Mouse (Mus musculus) G1E-ER4 (cell line): ENCODE data around the gene Ust. TPM values are rescaled to one million over a fixed set of nuclear protein-coding genes. Genes with fewer than 3 reads are reported as not detected.

Experiments used
- GATA1 ChIP-seq: IDR thresholded peaks from one replicate; pipeline ENCODE4 v1.8.0; 2012; ENCODE audit warnings: low read length, inconsistent platforms
- polyA plus RNA-seq: library from polyadenylated mRNA; stranded (reverse); fragments of >175 nt; gene quantifications from 2 replicates; pipeline ENCODE4 v1.2.3, GENCODE M21; 2012

Ust gene
- polyA plus RNA-seq, 1 experiment, result not detected

- no peak for TF ChIP-seq GATA1
Observed at GRCm38 (mm10) chr10:8388239-8388638, 130.4 kb downstream of the Ust start.

DNA sequence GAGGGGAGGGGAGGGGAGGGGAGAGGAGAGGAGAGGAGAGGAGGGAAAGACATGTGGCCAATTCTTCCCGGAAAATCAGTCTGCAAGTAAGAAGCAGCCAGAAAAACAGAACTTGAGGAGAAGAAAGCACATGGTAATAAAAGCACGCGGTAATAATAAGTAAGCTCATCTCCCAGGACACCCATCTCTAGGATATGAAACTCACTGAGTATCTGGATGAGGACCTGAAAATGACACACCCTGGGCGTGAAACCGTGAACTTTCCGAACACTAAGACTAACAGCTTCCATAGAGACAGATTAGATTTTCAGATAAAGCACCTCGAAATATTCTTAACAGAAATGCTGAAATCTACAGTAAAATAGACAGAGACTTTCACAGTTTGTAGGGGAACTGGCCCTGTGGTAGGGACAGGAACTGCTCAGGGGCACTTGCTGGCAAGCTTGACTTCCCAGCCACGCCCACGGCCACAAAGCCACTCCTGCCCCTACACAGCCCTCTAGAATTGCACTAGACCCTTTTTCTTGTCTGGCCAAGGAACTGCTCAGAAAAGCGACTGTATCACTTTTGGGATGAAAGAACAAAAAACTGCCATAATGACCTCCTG is 148.6 kb downstream of the Ust start:
- TF ChIP-seq GATA1, result no peak

DNA sequence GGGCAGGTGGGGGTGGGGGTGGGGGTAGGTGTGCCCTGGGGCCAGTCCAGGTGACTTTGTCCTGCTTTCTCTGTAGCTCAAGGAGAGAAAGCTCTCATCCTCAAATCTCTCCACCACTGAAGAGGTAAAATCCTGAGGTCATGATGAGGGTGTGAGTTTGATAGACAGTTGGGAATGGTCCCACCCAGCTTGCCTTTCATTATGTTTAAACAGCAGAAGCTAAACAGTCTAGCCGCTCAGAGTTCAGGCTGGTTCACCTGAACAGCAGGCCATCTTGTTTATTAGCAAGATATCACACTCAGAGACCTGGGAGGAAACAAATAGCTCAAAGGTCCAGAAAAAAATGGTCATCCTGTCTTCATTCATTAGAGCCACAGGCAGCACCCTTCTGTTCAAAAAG is 152.8 kb downstream of the Ust start:
- no peak for TF ChIP-seq GATA1

DNA sequence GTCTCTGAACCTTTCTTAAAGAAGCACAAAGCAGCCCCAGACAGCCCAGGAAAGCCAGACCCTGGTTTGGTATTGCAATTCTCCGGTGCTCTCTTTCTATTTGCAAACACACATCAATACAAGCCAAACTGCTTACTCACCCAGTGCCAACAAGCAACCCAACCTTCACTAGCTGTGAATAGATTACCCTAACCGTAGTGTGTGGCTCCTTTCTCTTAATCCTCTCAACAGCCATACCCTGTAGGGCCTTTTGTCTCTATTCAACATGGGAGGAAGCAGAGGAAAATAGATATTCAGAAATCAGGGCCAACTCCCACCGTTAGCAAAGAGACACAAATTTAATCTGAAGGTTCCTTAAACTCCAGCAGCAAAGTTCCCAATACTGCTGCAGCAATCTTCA is 154.4 kb downstream of the Ust start:
- TF ChIP-seq GATA1, result no peak

- no peak for TF ChIP-seq GATA1
Observed at GRCm38 (mm10) chr10:8363281-8363680, 155.3 kb downstream of the Ust start.

DNA sequence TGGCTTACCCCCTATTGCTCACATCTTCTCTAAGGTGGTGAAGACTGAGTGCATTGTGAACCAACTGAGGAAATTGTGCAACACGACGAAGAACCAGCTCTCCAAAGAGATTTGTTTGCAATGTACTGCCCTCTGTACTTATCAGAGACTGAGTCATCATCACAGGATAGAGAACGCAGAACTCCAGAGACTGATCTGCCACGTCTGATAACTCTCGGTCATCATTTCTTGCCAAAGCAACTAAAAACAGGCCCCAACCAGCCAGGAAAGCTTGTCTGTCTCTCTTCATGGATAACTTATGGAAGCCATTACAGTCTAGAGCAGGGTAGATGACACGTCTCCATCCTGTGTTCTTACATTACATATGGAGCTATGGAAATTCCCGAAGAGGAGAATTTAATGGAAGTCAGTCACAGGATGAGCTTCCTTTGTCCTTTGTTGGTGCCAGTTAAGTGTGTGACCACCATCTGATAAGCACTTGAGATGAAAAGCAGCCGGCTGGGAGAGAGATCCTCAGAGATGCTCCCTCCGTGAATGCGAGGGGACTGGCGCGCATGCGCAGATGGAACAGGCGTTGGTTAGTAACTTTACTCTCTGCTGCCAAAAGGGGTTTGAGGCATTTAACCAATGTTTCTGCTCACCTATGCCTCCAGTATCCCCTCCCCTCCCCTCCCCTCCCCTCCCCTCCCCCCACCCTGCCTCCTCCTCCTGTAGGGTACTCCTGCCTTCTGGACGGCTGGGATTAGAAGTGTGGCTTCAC is 160.2 kb downstream of the Ust start:
- no peak for TF ChIP-seq GATA1

DNA sequence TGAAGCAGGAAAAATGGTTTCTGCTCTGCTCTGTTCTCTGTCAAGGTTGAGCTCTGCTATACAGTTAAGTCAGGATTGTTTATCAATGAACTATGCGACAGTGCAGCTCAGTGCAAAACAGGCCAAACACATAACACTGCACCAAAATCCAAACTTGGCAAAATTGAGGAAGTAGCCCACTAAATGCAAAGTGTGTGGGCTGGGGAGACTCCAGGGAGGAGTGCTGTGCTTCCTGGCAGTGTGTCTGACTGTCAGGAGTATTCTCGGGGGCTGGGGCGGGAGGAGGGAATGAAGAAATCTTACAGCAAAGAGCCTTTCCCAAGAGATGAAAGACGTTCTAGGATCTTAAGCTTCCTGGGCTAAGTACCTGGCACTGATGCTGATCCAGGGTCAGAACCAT is 165.1 kb downstream of the Ust start:
- no peak for TF ChIP-seq GATA1

- TF ChIP-seq GATA1, result no peak
Observed at GRCm38 (mm10) chr10:8350626-8351025, 168.0 kb downstream of the Ust start.

GRCm38 (mm10) chr10:8347497-8347896 is 171.1 kb downstream of the Ust start:
- no peak for TF ChIP-seq GATA1

- TF ChIP-seq GATA1, result no peak
Observed at GRCm38 (mm10) chr10:8342556-8342955, 176.1 kb downstream of the Ust start.

- TF ChIP-seq GATA1, result no peak
Observed at GRCm38 (mm10) chr10:8339645-8340428, 178.8 kb downstream of the Ust start.

GRCm38 (mm10) chr10:8336601-8337000 is 182.0 kb downstream of the Ust start:
- TF ChIP-seq GATA1, result no peak

- TF ChIP-seq GATA1, result no peak
Observed at GRCm38 (mm10) chr10:8330958-8331357, 187.7 kb downstream of the Ust start.

DNA sequence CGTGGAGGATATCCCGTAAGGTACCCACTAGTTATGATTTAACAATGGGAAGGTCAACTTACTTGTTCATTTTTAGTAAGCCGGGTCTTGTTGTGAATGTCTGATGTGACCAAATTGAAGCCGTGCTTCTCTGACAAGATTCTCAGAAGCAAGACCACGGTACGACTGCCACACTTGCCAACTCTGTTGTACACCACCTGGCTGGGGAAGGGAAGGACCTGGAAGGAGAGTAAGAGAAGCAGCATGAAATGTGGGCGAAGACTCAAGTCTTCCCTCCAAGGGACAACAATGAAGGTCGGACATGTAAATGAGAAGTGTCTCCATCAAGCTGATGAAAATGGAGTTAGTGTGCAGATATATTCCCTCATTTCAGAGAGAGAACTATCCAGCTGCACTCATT is 188.6 kb downstream of the Ust start:
- TF ChIP-seq GATA1, result no peak

GRCm38 (mm10) chr10:8323304-8323765 is 195.3 kb downstream of the Ust start:
- no peak for TF ChIP-seq GATA1

GRCm38 (mm10) chr10:8320771-8321170 is 197.9 kb downstream of the Ust start:
- TF ChIP-seq GATA1, result no peak
